Mouse (Mus musculus) megakaryocyte progenitor cell, adult 5-6 weeks (primary cell): Measurements from ENCODE around the gene Dhx40. TPM values are rescaled to one million over a fixed set of nuclear protein-coding genes. Genes with fewer than 3 reads are reported as not detected.
"Not testable (repeated sequence)": the region's sequence is repeated elsewhere in the genome, so short reads cannot be mapped to it uniquely, and the experiment has no call there.

ENCODE experiments used
- ATAC-seq: replicated peaks from 2 replicates; pipeline ENCODE4 v1.8.0; 2016; ENCODE audit warnings: mild to moderate bottlenecking, moderate TSS enrichment, inconsistent platforms; ENCODE audit not compliant: poor library complexity
- total RNA-seq, 2 experiments: library from RNA; stranded (forward) in 1 of 2; stranded (reverse) in 1 of 2; fragments of 157-497, 149-512 nt in 1 of 2; fragments of 200-1000 nt in 1 of 2; gene quantifications; 2 replicates each; pipeline versions ENCODE4 v1.2.3 to v1.2.4; 2015 to 2017

Gene Dhx40
- total RNA-seq, 2 experiments from 2014 or later, result 27.6 to 33.4 TPM

DNA sequence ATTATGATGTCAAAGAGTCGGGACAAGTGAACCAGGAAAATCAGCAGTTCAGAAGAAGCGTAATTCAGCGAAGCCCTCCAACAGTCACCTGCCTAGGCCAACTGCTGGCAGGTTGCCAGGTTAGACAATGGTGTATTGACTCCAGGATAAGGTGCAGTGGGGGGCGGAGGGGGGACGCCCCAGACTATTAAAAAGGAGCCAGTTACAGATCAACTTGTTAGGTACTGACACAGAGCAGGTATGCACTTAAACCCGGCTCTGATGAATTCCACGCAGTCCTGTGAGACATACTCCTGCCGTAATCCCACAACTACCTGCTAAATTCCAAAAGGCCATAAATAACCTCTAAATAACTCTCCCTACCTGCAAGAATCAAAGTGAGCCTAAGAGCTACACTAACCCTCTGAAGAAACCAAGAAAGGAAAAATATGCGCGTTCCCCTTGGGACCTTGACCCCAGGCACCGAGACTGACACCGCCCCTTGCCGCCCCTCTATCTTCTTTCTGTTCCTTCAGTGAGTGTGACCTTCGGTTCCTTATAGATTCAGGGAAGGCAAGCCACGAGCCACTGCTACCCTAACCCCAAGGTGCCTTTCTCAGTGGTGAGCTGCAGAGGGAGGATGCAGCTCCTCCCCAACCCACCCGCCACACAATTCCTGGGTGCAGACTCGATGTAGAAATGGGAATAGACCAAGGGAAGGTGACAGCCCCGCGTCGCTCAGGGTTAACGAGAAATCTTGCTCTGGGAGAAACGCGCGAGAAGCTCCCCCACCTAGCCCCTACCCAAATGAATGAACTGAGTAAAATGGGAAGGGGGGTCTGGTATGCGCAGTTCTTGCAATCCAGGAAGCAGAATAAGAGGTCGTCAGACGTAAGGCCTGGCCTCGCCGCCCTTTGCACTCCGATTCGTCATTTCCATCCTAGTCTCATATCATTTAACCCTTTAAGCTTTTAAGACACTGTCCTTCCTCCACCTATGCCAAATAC lies 51.1 kb downstream of the Dhx40 start:
- no peak for ATAC-seq

DNA sequence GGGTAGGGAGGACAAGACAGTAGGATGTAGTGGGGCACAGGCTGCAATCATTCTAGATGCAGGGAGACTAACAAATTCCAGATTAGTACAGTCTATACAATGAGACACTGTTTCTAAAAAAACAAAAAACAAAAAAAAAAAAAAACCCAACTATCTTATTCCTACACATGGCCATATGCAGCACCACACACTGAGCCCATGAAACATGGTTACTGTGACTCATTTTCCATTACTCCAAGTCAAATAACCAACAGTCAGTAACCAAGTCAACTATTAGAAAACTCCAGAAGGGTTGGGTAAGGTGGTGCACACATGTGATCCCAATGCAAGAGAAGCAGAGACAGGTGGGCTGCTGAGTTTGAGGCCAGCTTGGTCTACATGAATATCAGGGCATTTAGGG lies 55.1 kb downstream of the Dhx40 start:
- ATAC-seq, result peak; percentile 21

DNA sequence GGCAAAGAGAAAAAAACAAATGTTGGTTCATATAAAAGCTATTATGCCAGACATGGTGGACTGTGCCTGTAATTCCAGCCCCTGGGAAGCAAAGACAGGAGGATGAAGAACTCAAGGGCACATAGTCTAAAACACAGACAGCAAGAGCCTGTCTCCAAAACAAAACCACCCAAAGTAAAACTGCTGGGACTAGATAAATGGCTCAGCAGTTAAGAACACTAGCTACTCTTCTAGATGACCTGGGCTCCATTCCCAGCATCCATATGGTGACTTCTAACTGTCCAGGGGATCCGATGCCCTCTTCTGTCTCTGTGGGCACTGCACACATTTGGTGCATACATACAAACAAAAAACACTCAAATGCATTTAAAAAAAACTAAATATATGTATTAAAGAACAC lies 56.5 kb downstream of the Dhx40 start:
- no peak for ATAC-seq

DNA sequence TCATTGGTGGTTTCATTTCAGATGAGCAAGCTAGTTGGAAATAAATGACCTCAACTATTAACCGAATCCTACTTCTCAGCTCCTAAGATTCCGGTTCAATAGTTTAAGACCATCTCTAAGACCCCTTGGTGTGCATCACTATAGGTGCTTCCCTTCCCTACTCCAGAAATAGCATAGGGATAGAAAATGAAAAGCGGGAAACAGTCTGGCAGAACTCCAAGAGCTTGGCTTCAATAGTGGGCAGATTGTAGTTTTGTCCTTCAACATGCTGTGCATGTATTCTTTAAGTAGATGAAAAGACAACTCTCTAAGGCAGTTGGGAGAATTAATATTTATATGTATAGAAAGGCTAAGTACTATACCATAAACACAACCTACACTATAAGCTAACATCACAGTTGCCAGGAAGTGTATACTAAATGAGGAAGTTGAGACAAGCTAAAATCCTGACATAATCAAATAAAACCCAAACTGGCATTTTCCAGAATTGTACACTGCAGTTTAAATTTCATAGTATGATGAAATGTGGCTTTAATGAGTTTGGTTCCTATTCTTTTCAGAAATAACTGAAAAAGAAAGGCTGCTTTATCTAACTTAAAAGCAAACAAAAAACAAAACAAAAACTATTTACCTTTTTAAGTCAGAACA lies 57.6 kb downstream of the Dhx40 start:
- ATAC-seq, result peak; percentile 57; the same call in 1 of the 2 replicates

DNA sequence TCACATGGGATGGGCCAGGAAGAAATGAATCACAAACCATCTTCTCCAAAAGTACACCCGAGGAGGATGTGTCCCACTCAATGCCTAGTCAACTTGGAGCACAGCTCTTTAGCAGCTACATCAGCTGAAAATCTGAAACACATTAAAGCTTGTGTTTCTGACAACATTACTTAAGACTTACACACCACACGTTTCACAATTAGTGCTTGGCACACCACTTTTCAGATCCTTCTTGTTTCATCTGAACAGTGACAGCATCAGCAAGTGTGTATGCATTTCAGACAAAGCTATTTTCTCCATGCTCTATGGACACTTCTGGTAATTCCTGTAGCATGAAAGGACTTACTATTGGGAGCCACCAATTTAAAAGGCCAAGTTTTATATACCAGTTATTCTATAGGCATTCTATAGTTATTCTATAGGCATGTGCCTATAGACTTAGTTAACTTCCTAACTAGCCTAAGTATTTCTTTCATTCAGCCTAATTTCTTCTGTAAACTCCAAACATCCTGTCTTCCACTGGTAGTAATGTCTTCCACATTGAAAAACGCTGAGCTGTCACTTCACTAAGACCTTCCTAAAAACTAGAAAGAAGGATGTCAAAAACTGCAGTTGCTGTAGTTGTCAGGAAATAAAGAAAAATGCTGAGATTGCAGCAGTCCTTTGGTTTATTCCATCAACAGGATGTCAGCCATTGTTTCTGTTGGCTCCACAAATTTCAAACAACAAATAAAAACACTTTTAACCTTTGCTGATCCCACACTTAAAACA lies 61.7 kb downstream of the Dhx40 start:
- ATAC-seq, result no peak

DNA sequence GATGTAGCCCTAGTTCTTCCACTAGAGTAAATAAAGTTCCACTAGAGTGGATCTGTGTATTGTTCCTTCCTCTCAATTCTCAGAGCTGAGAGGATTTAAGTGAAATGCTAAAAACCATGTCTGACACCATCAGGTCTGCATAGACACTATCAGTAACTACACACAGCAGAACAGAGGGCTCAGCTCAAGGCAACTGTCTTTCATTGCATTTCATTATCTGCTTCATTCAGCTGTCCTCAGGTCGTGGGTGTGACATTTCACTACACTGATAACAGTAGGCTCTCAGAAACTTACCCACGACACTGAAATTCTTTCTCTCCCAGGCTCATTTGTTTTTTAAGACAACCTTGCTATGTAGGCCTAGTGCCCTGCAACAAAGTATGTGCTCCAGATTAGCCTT lies 64.9 kb downstream of the Dhx40 start:
- peak; percentile 98 for ATAC-seq

DNA sequence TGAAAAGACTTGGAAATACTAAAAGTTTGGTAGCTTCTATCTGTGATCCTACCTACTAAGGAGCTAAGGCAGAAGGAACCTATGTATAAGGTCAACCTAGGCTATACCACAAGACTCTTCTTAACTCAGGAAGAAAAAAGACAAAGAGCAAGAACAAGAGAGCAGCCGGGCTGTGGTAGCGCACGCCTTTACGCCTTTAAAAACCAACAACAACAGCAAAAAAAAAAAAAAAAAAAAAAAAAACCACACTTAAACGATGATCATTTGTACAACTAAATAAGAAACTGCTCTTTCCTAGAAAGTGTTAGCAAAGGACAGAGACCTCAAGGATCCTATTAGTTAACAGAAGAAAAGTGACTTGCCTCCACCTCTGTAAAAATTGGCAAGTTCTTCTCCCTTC lies 66.0 kb downstream of the Dhx40 start:
- no peak for ATAC-seq

DNA sequence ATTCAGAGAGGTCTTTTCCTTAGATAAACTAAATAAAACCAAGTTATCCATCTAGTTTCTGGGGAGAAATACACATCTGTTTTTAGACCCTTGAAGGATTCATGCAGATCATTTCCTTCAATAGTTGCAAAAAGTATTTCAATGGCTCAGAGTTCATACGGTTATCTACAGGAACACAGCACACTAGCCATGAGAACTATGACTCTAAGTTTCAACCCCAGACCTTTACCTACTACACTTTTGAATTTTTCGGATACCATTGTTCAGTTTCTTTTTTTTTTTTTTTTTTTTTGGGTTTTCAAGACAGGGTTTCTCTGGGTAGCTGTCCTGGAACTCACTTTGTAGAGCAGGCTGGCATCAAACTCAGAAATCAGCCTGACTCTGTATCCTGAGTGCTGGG lies 68.1 kb downstream of the Dhx40 start:
- ATAC-seq, result no peak

DNA sequence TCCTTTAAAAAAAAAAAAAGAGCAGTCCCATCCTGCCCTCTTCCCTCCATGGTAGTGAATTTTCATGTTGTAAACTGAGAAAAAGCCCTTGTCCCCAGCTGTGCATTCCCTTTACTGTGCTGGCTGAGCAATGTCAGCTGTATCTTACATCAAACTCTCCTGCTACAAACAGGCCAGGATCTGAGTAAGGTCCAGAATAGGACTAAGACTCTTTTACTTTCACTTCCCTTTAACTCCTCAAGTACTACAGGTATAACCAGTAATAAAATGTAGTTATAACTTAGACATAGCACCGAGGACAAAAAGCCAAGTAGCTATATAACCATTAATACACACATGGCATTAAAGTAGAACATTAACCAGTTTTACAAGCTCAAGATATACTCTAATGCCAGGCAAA lies 68.6 kb downstream of the Dhx40 start:
- ATAC-seq, result no peak

DNA sequence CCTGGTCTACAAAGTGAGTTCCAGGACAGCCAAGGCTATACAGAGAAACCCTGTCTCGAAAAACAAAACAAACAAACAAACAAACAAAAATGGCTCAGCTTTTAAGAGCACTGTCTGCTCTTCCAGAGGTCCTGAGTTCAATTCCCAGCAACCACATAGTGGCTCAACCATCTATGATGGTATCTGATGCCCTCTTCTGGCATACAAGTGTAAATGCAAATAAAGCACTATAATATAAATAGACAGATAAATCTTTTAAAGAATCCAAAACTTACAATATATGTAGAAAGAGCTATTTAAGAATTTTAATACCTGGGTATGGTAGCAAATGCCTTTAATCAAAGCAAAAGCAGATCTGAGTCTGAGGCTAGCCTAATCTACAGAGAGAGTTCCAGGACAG lies 69.2 kb downstream of the Dhx40 start:
- not testable (repeated sequence) for ATAC-seq

DNA sequence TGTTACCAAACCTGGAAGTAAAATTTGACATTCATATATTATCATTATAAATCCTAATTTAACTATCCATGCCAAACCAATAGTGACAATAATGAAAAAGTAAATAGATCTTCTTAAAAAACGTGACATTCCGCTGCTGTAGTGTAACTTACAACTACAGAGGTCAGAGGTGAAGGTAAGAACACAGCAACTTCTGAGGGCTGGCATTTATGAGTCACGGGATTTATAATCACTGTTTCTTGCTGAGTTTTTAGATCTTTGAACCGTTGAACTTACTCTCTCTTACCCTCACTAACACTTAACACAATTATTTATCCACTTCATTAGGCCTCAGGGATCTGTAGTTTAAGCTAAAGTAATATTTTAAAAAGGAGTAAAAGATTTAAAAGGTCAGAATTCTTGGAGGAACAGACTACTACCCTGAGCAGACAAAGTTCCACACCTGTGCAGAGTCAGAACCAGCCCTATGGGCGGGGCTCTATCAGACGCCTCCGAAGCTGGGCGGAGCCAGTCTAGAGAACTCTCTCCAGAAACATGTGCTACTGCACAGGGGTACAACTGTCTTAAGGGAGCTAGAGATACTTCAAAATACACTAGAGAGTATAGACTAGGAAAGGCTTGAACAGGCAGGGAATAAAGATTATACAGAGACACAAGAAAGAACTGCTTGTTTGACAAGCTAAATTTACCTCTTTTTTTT lies 70.1 kb downstream of the Dhx40 start:
- peak; percentile 47 for ATAC-seq

DNA sequence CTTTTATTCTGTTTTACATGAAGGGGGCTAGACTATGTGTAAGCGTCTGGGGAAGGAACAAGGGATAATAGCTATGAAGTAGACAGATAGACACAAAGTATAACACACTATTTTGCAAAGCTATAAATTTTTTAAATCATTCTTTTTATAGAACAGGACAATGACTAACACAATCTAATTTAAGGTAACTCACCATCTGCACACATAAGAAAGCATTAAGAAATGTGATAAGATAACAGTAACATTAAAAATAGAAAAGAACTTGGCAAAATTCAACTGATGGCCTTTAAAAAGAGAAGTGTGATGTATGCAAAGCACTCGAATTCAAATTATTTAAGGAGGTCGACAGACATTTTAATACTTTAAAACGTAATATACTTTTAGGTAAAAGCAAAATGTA lies 72.6 kb downstream of the Dhx40 start:
- ATAC-seq, result no peak

DNA sequence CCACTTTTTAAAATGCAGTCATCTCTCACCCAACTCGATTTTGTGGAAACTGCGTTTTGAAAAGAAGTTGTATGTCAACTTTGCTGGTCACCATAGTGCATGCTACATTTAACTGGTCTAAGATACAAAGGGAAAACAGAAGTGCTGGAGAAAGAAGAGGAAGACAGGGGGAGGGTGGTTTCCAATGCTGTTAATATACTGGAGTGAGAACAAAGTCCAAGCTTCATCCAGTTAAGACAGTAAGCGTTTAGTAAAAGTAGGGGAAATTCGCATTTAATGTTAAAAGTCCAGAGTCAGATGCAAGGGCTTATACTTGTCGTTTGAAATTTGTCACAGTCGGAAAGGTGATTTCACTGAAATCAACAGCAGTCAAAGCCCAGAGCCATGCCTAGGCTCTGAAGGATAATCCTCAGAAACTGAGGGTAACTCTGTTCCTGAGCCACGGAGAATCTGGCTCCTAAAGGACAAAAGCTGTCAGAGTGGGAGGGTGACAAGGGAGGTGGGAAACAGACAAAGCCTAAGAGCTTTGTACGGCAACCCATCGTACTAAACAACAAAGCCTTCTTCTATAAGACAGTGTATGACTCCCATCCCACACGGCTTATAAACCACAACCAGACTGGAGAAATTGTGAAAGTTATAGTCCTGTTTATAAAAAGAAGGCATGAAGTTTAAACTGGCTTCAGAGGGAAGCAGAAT lies 73.2 kb downstream of the Dhx40 start:
- no peak for ATAC-seq

DNA sequence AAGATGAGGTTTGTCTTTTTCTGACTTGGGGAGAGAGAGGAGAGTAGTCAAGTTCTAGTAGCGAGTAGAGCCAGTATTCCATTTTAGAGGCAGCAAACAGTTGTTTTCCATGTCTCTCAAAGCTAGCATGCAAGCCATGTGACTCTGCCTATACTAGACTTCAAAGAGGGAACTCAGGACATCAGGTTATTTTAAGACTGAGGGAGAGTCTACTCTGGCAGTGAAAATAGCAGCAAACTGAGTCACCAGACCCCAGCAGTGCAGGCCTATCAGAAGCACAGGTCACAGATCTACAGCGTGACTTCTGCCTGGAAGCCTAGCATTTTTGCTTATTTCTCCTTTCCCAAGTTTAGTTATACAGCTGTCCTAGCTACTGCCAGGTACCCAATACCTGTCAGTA lies 76.1 kb downstream of the Dhx40 start:
- no peak for ATAC-seq

DNA sequence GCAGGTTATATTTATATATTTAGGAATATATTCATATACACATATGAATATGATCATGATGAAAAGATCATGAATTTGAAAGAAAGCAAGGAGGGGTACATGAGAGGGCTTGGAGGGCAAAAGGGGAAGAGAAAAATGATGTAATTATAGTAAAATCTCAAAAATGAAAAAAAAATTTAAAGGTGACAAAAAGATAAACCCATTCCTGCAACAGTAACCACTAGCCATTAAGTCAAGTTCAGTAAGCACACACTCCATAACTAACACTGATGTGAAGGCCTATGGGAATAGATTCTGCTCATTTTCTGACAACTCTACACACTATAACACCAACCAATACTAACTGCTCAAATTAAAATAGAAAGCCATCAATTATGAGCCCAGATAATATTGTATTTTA lies 81.9 kb downstream of the Dhx40 start:
- no peak for ATAC-seq

DNA sequence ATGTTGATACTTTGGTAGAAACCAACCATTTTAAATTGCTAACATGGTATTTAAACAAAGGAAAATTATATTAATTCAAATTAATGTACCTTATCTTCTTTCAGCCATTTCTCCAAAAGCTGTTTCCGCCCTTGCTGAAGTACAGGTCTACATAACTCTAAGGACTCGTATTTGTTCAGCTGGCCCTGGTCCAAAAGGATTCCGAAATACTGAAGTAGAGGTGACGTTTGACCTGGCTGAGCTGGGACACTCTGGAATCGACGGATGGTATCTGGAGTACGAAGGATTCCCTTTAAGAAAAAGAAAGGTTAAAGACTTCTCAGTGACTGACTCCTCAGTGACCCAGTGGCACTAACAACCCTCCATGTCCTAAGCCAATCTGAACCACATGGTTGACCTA lies 82.6 kb downstream of the Dhx40 start:
- no peak for ATAC-seq

DNA sequence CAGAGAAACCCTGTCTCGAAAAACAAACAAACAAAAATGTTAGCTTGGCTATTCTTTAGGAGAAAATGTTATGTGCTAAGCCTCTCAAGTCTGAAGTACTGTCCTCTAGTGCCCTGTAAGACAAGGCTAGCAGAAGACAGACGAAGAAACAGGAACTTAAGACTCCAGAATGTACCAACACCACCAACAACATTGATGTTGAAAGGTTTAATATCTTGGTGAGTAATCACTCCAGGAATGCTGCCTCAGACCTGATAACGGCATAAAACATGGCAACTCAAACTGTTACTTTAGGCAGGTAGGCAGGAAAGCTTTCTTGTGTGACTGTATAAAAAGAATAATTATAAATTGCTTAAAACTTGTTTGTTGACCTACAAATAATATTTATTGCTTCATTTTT lies 83.5 kb downstream of the Dhx40 start:
- peak; percentile 66 for ATAC-seq

DNA sequence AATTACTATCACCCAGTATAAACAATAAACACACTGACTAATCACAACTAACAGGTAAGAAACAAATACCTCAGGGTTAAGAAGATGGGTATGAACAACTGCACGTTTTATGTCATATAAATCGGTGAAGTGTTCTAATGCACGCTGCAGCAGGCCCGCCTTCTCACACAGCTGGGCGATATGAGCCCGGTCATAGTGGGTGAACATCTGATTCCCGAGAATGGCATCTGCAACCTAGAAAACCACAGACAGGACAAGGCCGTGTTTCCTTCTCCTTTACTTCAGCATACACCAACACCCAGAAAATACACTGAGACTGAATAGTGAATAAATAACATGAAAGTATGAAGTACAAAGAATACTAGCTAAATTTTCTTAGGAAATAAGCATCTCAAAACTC lies 88.2 kb downstream of the Dhx40 start:
- ATAC-seq, result peak; percentile 54; the same call in 1 of the 2 replicates
